Mouse (Mus musculus): ENCODE data around the gene Prkab1.

DNA sequence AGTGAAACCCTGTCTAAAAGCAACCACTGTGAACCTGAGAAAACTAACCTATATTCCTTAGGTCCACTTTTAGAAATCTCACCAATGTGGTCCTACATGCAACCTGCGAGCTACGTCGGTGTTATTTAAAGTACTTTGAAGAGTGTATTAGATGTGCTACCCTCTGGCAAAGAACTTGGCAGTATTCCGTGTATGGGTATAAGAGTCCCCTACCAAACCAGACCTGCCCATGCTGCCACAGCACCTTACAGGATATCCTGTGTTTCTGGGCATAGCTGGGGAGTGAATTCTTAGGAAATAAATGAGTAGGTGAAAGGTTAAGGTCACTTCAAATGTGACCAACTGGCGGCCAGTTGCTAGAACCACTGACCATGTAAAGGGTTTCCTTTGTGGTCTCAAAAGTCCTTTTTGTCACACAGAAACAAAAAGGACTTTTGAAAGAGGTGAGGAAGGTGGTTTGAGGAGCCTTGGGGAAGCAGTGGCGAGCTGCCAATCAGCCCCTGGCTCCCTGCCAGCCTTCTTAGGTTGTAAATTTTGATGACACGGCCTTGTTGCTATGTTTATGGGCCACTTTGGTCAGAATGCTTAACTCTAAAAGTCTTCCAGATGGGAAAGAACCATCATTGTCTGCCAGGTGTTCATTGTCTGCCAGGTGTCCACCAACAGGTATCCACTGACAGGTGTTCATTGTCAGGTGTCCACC, 41.5 kb downstream of the Prkab1 start:
- TF ChIP-seq EP300 (IDR thresholded peaks at IDR 0.05; ENCODE audit: low read depth) (no peak), CTCF (IDR thresholded peaks at IDR 0.05; ENCODE audit: low read depth) (no peak)
